Mouse (Mus musculus) CH12.LX (cell line): ENCODE data around the gene Cdc25a.

Experiments
- CTCF ChIP-seq, 2 experiments: IDR thresholded peaks in 1 of 2; conservative IDR thresholded peaks in 1 of 2; 2 replicates each; pipeline ENCODE4 v1.5.1; 2011 to 2012; ENCODE audit warnings: low read depth in 2 of 2, low read length in 2 of 2, improper control_type of control experiment in 1 of 2, inconsistent platforms in 1 of 2, mild to moderate bottlenecking in 1 of 2, moderate library complexity in 1 of 2
- E2F4 ChIP-seq: IDR thresholded peaks from 2 replicates; pipeline ENCODE4 v1.6.1; 2011; ENCODE audit warnings: low read depth, low read length, improper control_type of control experiment; ENCODE audit not compliant: insufficient replicate concordance
- ELF1 ChIP-seq: IDR thresholded peaks from 2 replicates; pipeline ENCODE4 v1.6.1; 2014; ENCODE audit warnings: low read depth, mild to moderate bottlenecking, inconsistent platforms, low read length, improper control_type of control experiment
- EP300 ChIP-seq: IDR thresholded peaks from 2 replicates; pipeline ENCODE4 v1.6.1; 2011; ENCODE audit warnings: low read length, improper control_type of control experiment
- JUND ChIP-seq: conservative IDR thresholded peaks from 2 replicates; pipeline ENCODE4 v1.6.1; 2011; ENCODE audit warnings: low read depth, low read length, improper control_type of control experiment
- MAFK ChIP-seq: IDR thresholded peaks from 2 replicates; pipeline ENCODE4 v1.6.1; 2011; ENCODE audit warnings: low read length, improper control_type of control experiment; ENCODE audit not compliant: insufficient replicate concordance
- POLR2A ChIP-seq: IDR thresholded peaks from 2 replicates; pipeline ENCODE4 v1.6.1; 2011; ENCODE audit warnings: low read depth, mild to moderate bottlenecking, improper control_type of control experiment, low read length
- RCOR1 ChIP-seq: conservative IDR thresholded peaks from 2 replicates; pipeline ENCODE4 v1.6.1; 2012; ENCODE audit warnings: low read depth, mild to moderate bottlenecking, inconsistent platforms, low read length, improper control_type of control experiment
- TBP ChIP-seq: conservative IDR thresholded peaks from 2 replicates; pipeline ENCODE4 v1.6.1; 2011; ENCODE audit warnings: low read depth, low read length, improper control_type of control experiment
- USF1 ChIP-seq: IDR thresholded peaks from 2 replicates; pipeline ENCODE4 v1.6.1; 2014; ENCODE audit warnings: low read depth, mild to moderate bottlenecking, inconsistent platforms, low read length, improper control_type of control experiment

DNA sequence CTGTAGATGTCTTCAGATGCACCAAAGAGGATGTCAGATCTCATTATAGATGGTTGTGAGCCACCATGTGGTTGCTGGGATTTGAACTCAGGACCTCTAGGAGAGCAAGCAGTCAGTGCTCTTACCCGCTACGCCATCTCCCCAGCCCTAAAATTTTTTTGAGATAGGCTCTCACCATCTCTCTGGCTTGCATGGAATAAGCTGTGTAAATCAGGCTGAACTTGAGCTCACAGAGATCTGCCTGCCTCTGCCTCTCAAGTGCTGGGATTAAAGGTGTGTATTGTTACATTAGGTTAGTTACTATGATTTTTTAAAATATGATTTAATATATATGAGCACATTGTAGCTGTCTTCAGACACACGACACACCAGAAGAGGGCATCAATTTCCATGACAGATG lies 53.8 kb downstream of the Cdc25a start:
- no peak for TF ChIP-seq MAFK
- TF ChIP-seq E2F4 = no peak
- TF ChIP-seq CTCF (conservative IDR thresholded peaks at IDR 0.05 in 1 of 2, IDR thresholded peaks at IDR 0.05 in 1 of 2; ENCODE audit: low read depth in 2 of 2, low read length in 2 of 2) = no peak
- TF ChIP-seq RCOR1 = no peak
- TF ChIP-seq ELF1 = no peak
- TF ChIP-seq USF1 = no peak
- no peak for TF ChIP-seq EP300
- no peak for TF ChIP-seq POLR2A
- TF ChIP-seq JUND = no peak
- TF ChIP-seq TBP = no peak
